Mouse (Mus musculus): ENCODE results near the gene Mfge8.

Mfge8 gene

GRCm38 (mm10) chr7:79130385-79130784 is 18.5 kb downstream of the Mfge8 start:
- no peak for DNase-seq (ENCODE audit: low spot score)

- no peak for DNase-seq (ENCODE audit: low spot score)
These were observed 19.0 kb downstream of the Mfge8 start for GRCm38 (mm10) chr7:79129883-79130282.

- no peak for DNase-seq (ENCODE audit: low spot score)
These were observed 25.4 kb downstream of the Mfge8 start for GRCm38 (mm10) chr7:79123465-79123864.

- no peak for DNase-seq (ENCODE audit: low spot score)
These were observed 35.0 kb downstream of the Mfge8 start for GRCm38 (mm10) chr7:79113848-79114247.

GRCm38 (mm10) chr7:79096492-79096891 is 52.4 kb downstream of the Mfge8 start:
- DNase-seq (ENCODE audit: low spot score), result no peak

- DNase-seq (ENCODE audit: low spot score), result no peak
These were observed 59.7 kb downstream of the Mfge8 start for GRCm38 (mm10) chr7:79089111-79089510.

All from urinary bladder, postnatal 10 days (tissue).